Mouse (Mus musculus) T-helper 17 cell (primary cell): ENCODE measurements around the gene Mb.

Source experiments
- in situ Hi-C, 2 experiments: fragments of 300-600 bp; cut with MboI, MseI; formaldehyde crosslinking; loops; 1 replicate in 1 of 2; 2 replicates in 1 of 2; pipeline ENCODE4 v1.15.1; 2025; ENCODE audit warnings: high pct_unique_total_duplicates in 2 of 2

Gene Mb

GRCm38 (mm10) chr15:77027117-77027516 is 23.4 kb downstream of the Mb start:
- in situ Hi-C loops = no loop called here

- in situ Hi-C loops = no loop called here
Observed at GRCm38 (mm10) chr15:77025884-77026583, 24.4 kb downstream of the Mb start.

- in situ Hi-C loops = loop anchor here in 1 of 2 experiments (25.0 kb wide), 1 partner anchor 1640 kb away; no protein-coding TSS in a partner anchor
Observed at GRCm38 (mm10) chr15:77022401-77022957, 28.0 kb downstream of the Mb start.

DNA sequence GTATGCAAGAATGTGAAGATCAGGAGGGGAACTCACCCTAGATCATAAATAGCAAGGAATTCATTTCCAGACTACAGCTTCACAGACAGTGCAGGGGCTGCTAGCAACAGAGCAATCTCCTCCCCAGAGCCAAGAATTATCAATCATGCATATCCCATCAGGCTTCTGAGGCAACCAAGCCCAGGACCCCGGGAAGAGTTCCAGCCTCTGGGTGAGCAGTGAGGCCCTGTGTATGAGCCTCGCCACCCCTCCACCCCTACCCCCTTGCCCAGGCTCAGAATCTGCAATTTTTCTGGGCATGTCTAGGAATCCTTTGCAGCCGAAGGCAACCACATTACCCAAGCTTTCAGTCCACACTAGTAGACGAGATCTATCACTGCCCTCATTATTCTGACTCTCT is 28.6 kb downstream of the Mb start:
- in situ Hi-C loops = loop anchor here in 1 of 2 experiments (25.0 kb wide), 1 partner anchor 1640 kb away; no protein-coding TSS in a partner anchor

DNA sequence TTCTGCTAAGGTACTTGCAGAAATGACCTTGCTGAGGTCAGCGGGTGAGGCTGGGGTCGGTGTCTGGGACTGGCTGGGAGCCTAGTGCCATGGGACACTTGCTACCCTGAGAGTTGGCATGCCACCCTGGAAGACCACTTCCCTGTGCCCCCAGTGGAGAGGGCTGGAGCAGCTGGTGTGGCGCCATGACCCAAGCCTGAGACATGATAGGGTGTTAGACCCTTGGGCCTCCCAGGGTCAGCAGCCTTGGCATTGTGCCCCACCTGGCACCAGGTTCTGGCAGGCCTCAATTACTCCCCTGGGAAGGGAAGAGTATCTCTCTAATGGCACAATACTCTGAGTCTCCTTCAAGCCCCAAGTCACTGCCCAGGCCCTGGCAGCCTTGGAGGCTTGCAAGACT is 29.4 kb downstream of the Mb start:
- in situ Hi-C loops = loop anchor here in 1 of 2 experiments (25.0 kb wide), 1 partner anchor 1641 kb away; no protein-coding TSS in a partner anchor

DNA sequence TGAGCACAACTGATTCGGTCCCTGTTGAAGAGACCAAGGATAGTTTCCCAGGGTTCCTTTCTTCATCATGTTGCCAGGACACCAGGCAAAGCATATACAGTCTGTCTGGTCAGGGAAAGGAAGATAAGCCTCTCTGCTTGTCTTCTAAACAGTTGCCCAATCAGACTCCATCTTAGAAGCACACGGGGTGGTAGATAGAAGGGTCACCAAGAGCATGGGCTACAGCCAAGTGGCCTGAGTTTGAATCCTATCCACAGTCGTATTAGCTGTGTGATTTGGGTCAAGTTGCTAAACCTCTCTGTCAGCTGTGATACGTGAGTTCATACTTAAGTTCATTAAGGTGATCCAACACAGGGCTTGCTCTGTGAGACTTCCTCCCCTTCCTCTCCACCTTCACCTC is 30.3 kb downstream of the Mb start:
- in situ Hi-C loops = loop anchor here in 1 of 2 experiments (25.0 kb wide), 1 partner anchor 1642 kb away; no protein-coding TSS in a partner anchor

- in situ Hi-C loops = loop anchor here in 1 of 2 experiments (25.0 kb wide), 1 partner anchor 1643 kb away; no protein-coding TSS in a partner anchor
Observed at GRCm38 (mm10) chr15:77019533-77019932, 30.9 kb downstream of the Mb start.

DNA sequence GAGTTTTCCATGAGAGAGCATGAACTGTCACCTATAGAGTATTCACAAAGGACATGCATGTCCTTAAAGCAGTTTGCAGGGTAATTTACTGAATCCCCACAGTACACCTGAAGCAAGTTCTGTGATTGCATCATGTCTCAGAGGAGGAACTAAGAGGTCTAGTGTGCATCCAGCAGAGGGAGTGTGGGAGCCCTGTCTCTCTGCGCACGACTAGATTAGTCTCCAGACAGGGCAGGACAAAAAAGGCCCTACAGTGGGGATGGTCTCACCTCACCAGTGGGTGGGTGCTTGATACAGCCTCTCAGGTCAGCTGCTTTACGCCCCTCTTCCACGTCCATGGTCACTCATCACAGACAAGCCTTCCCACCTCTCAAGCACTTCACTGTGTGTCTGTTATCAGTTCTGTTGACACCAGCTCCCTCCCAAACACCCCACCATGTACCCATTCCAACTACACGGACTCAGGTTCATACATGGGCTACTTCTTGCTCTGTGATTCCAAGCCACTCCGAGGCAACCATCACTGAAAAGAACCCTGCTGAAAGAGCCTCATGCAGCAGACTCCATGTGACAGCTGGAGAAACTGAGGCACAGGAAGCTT is 31.6 kb downstream of the Mb start:
- in situ Hi-C loops = loop anchor here in 1 of 2 experiments (25.0 kb wide), 1 partner anchor 1643 kb away; no protein-coding TSS in a partner anchor

GRCm38 (mm10) chr15:77017897-77018296 is 32.6 kb downstream of the Mb start:
- in situ Hi-C loops = loop anchor here in 1 of 2 experiments (25.0 kb wide), 1 partner anchor 1644 kb away; no protein-coding TSS in a partner anchor

GRCm38 (mm10) chr15:77016509-77016908 is 34.0 kb downstream of the Mb start:
- in situ Hi-C loops = loop anchor here in 1 of 2 experiments (25.0 kb wide), 1 partner anchor 1646 kb away; no protein-coding TSS in a partner anchor

GRCm38 (mm10) chr15:77014985-77015384 is 35.5 kb downstream of the Mb start:
- in situ Hi-C loops = loop anchor here in 1 of 2 experiments (25.0 kb wide), 1 partner anchor 1647 kb away; no protein-coding TSS in a partner anchor

GRCm38 (mm10) chr15:77014431-77014830 is 36.0 kb downstream of the Mb start:
- in situ Hi-C loops = loop anchor here in 1 of 2 experiments (25.0 kb wide), 1 partner anchor 1648 kb away; no protein-coding TSS in a partner anchor

DNA sequence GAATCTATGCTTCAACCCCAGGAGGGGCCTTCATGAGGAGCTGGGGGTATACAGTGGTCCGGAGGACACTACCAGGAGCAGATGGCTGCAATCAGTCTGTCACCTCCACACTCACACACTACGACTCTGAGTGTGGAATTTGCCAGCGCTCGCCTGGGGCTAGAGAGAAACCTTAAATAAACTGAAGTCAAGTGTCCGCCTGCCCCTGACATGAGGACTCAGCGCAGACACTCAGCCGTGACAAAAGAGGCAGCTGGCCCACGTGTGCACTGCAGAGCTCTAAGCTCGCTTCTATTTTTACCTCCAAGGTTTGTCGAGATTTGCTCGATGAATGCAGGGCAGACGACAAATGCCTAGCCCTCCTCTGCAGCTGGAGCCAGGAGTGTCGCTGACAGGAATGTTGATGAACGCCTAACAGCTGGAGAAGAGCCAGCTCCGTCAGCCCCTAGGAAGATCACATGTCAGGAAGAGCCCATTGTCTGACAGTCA is 36.7 kb downstream of the Mb start:
- in situ Hi-C loops = loop anchor here in 1 of 2 experiments (25.0 kb wide), 1 partner anchor 1649 kb away; no protein-coding TSS in a partner anchor

DNA sequence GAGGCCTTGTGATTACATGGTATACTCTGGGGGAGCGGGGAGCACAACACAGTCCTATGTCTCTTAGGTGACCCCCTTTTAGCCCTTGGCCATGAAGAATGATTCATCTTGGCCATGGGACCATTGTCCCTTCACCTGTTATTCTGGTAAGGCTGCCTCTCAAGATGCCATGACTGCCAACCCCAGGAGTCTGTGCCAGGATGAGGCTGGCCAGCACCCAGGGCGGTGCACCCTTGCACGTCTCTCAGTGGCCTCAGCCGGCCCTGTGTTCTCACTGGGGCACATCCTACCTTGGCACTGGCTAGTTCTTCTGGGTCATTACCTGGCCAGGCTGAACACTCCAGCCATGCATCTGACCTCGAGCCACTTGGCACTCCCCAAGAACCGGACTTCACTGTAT is 41.6 kb downstream of the Mb start:
- in situ Hi-C loops = loop anchor here in 1 of 2 experiments (25.0 kb wide), 1 partner anchor 1653 kb away; no protein-coding TSS in a partner anchor

DNA sequence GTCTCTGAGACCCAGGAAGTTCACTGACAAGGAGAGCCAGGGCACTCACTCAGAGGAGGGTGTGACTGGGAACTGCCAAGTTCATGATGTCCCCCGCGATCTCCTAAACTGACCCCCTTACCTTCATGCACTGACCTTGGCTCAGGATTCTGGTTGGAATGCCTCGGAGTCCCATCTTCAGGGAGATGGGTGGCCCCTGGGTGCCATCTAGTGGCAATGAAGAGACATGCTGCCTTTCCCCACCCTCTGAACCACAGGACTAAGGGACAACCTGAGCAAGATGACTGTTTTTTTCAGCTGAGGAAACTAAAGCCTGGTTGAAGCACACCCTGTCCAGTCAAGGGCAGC is 46.6 kb downstream of the Mb start:
- in situ Hi-C loops = loop anchor here in 1 of 2 experiments (5.0 to 25.0 kb wide), 2 partner anchors 47 to 1658 kb away; no protein-coding TSS in a partner anchor

- in situ Hi-C loops = loop anchor here in 1 of 2 experiments (5.0 to 25.0 kb wide), 2 partner anchors 46 to 1659 kb away; no protein-coding TSS in a partner anchor
Observed at GRCm38 (mm10) chr15:77003173-77003867, 47.1 kb downstream of the Mb start.

GRCm38 (mm10) chr15:76998878-76999588 is 51.4 kb downstream of the Mb start:
- in situ Hi-C loops = loop anchor here in 1 of 2 experiments (10.0 kb wide), 1 partner anchor 1296 kb away; no protein-coding TSS in a partner anchor

- in situ Hi-C loops = loop anchor here in 1 of 2 experiments (10.0 kb wide), 1 partner anchor 1297 kb away; no protein-coding TSS in a partner anchor
Observed at GRCm38 (mm10) chr15:76998048-76998447, 52.4 kb downstream of the Mb start.

DNA sequence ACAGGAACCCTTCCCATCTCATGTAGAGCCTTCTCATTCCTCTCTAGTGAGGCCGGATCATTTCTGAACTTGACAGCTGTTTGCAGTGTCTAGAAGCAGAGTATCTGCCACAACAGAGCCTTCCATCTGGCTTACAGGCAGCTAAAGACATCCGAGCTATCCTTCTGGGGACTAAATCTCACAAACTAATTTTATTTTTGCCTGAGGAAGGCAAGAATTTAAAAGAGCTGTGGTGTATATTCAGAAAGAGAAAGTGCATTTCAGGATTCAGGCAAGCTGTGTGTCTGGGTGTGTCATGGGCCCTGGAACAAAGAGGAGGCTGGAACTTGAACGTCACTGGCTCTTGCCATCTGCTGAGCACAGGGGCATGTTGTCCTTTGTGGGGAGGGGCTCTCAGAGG is 56.1 kb downstream of the Mb start:
- in situ Hi-C loops = loop anchor here in 1 of 2 experiments (10.0 kb wide), 1 partner anchor 1300 kb away; no protein-coding TSS in a partner anchor

- in situ Hi-C loops = no loop called here
Observed at GRCm38 (mm10) chr15:76987542-76988094, 62.9 kb downstream of the Mb start.
